Mouse (Mus musculus) heart, embryonic 14.5 days (tissue): ENCODE results near the gene Vamp5. TPM values are rescaled to one million over a fixed set of nuclear protein-coding genes. Genes with fewer than 3 reads are reported as not detected.
A peak's percentile ranks its signal among the peaks of the same experiment; 100 is the strongest.

Source experiments
- ATAC-seq: fragments of 200-750 bp; cut with Nextera tagmentation; 2 replicates; pipeline ENCODE4 v1.8.0; 2017; ENCODE audit warnings: low read depth, moderate TSS enrichment; ENCODE audit not compliant: insufficient number of reproducible peaks, insufficient read depth, low FRiP score
- H3K27ac ChIP-seq, 2 experiments: fragments of 200-500 bp in 1 of 2; fragments of 300-500 bp in 1 of 2; sonication (generic) in 1 of 2; replicated peaks in 1 of 2; 2 replicates each; pipeline ENCODE4 v1.5.1; 2012 to 2014; ENCODE audit warnings: low read depth in 2 of 2, low read length in 2 of 2, control low read depth in 1 of 2, mild to moderate bottlenecking in 1 of 2, mixed read lengths in 1 of 2; ENCODE audit not compliant: control insufficient read depth in 1 of 2, insufficient read depth in 1 of 2
- H3K27me3 ChIP-seq: fragments of 300-500 bp; sonication (generic); 2 replicates; pipeline ENCODE4 v1.6.1; 2014; ENCODE audit warnings: mild to moderate bottlenecking, low read length, control low read depth; ENCODE audit not compliant: control insufficient read depth, insufficient read depth
- H3K36me3 ChIP-seq: fragments of 300-500 bp; sonication (generic); 2 replicates; pipeline ENCODE4 v1.6.1; 2014; ENCODE audit warnings: mild to moderate bottlenecking, control low read depth, low read length, mixed read lengths; ENCODE audit not compliant: control insufficient read depth, insufficient read depth
- H3K4me1 ChIP-seq, 2 experiments: fragments of 200-500 bp in 1 of 2; fragments of 300-500 bp in 1 of 2; sonication (generic) in 1 of 2; 2 replicates each; pipeline ENCODE4 v1.6.1; 2012 to 2014; ENCODE audit warnings: low read length in 2 of 2, control low read depth in 1 of 2, mixed read lengths in 1 of 2; ENCODE audit not compliant: control insufficient read depth in 2 of 2, insufficient read depth in 2 of 2
- H3K4me2 ChIP-seq: fragments of 300-500 bp; sonication (generic); 2 replicates; pipeline ENCODE4 v1.6.1; 2014; ENCODE audit warnings: mild to moderate bottlenecking, low read length
- H3K4me3 ChIP-seq, 2 experiments: fragments of 200-500 bp in 1 of 2; fragments of 300-500 bp in 1 of 2; sonication (generic) in 1 of 2; 2 replicates each; pipeline ENCODE4 v1.5.1; 2012 to 2014; ENCODE audit warnings: low read length in 2 of 2, mild to moderate bottlenecking in 2 of 2, control low read depth in 1 of 2, low read depth in 1 of 2, moderate library complexity in 1 of 2; ENCODE audit not compliant: control insufficient read depth in 1 of 2, insufficient read depth in 1 of 2
- H3K9ac ChIP-seq: fragments of 300-500 bp; sonication (generic); 2 replicates; pipeline ENCODE4 v1.6.1; 2014; ENCODE audit warnings: mild to moderate bottlenecking, low read length
- H3K9me3 ChIP-seq: fragments of 300-500 bp; sonication (generic); 2 replicates; pipeline ENCODE4 v1.6.1; 2016; ENCODE audit warnings: low read length, control low read depth; ENCODE audit not compliant: control insufficient read depth
- WGBS: fragments of 180-500 bp; shearing (Covaris S2); extraction: QIAGEN DNeasy Blood & Tissue Kit; methylation state at CpG from one replicate; pipeline ENCODE4 v1.1.7; 2014; 5-methylcytosine and 5-hydroxymethylcytosine counted together
- polyA plus RNA-seq: library from polyadenylated mRNA; unstranded; fragments of >200 nt; fragmentation: Nextera tagmentation; extraction: Ambion mirVana; gene quantifications from 2 replicates; pipeline ENCODE4 v1.2.1, GENCODE M21; 2014

Vamp5 gene
- polyA plus RNA-seq, 1 experiment from 2014 or later, result 61.9 TPM

- H3K4me3 ChIP-seq, result no peak overlapping the region
- no peaks in the 10 kb centered on the region for H3K9me3 ChIP-seq
- H3K9ac ChIP-seq, result no peak overlapping the region
- WGBS, result 75% methylated on average over 7 of the region's 7 CpGs
- ATAC-seq, result no peak
- no peak overlapping the region for H3K27ac ChIP-seq
- no peaks in the 10 kb centered on the region for H3K27me3 ChIP-seq
- no peak overlapping the region for H3K4me2 ChIP-seq
- no peaks in the 10 kb centered on the region for H3K36me3 ChIP-seq
- H3K4me1 ChIP-seq, result no peaks in the 10 kb centered on the region
Observed at GRCm38 (mm10) chr6:72405356-72405755, 25.1 kb upstream of the Vamp5 start.

GRCm38 (mm10) chr6:72401875-72402274, 21.6 kb upstream of the Vamp5 start:
- H3K4me2 ChIP-seq, result no peak overlapping the region
- ATAC-seq, result no peak
- no peaks in the 10 kb centered on the region for H3K27me3 ChIP-seq
- H3K36me3 ChIP-seq, result no peaks in the 10 kb centered on the region
- H3K27ac ChIP-seq, result no peak overlapping the region
- H3K9ac ChIP-seq, result no peak overlapping the region
- no peaks in the 10 kb centered on the region for H3K9me3 ChIP-seq
- whole genome bisulfite sequencing, result 23% methylated on average over 7 of the region's 7 CpGs
- H3K4me3 ChIP-seq, result no peak overlapping the region
- H3K4me1 ChIP-seq, result no peaks in the 10 kb centered on the region

GRCm38 (mm10) chr6:72399967-72400366, 19.7 kb upstream of the Vamp5 start:
- H3K9me3 ChIP-seq, result no peaks in the 10 kb centered on the region
- ATAC-seq, result no peak
- no peaks in the 10 kb centered on the region for H3K27me3 ChIP-seq
- H3K36me3 ChIP-seq, result no peaks in the 10 kb centered on the region
- H3K9ac ChIP-seq, result no peak overlapping the region
- no peak overlapping the region for H3K4me2 ChIP-seq
- no peak overlapping the region for H3K4me3 ChIP-seq
- no peak overlapping the region for H3K27ac ChIP-seq
- H3K4me1 ChIP-seq, result no peaks in the 10 kb centered on the region
- WGBS, result 59% methylated on average over 2 of the region's 2 CpGs

- no peak overlapping the region for H3K9ac ChIP-seq
- no peak overlapping the region for H3K4me2 ChIP-seq
- H3K4me1 ChIP-seq, result peaks cover 0 to 2% of the 10 kb centered on the region in 2 experiments; a peak in 1 of 4 replicates
- no peaks in the 10 kb centered on the region for H3K27me3 ChIP-seq
- H3K27ac ChIP-seq, result no peak overlapping the region
- WGBS, result 73% methylated on average over 10 of the region's 10 CpGs
- no peak for ATAC-seq
- no peaks in the 10 kb centered on the region for H3K36me3 ChIP-seq
- no peaks in the 10 kb centered on the region for H3K9me3 ChIP-seq
- no peak overlapping the region for H3K4me3 ChIP-seq
Observed at GRCm38 (mm10) chr6:72396837-72397251, 16.6 kb upstream of the Vamp5 start.

GRCm38 (mm10) chr6:72392341-72392740, 12.1 kb upstream of the Vamp5 start:
- H3K9me3 ChIP-seq, result no peaks in the 10 kb centered on the region
- H3K4me1 ChIP-seq, result peaks cover 13 to 14% of the 10 kb centered on the region in 2 experiments; a peak in 3 of 4 replicates
- no peaks in the 10 kb centered on the region for H3K27me3 ChIP-seq
- ATAC-seq, result no peak
- H3K36me3 ChIP-seq, result peaks cover 11% of the 10 kb centered on the region
- WGBS, result 87% methylated on average over 5 of the region's 5 CpGs
- peak overlapping the region; percentile 52 to 97 for H3K27ac ChIP-seq
- H3K9ac ChIP-seq, result no peak overlapping the region
- no peak overlapping the region for H3K4me3 ChIP-seq
- H3K4me2 ChIP-seq, result no peak overlapping the region

GRCm38 (mm10) chr6:72390795-72391521, 10.7 kb upstream of the Vamp5 start:
- Histone ChIP-seq H3K4me3 (peak overlapping the region; percentile 49 to 59; a peak in 3 of 4 replicates), H3K9ac (peak overlapping the region; percentile 85), H3K9me3 (no peaks in the 10 kb centered on the region), H3K27ac (peak overlapping the region; percentile 89 to 97), H3K36me3 (peaks cover 19% of the 10 kb centered on the region), H3K4me2 (peak overlapping the region; percentile 74), H3K27me3 (no peaks in the 10 kb centered on the region), H3K4me1 (peaks cover 13 to 14% of the 10 kb centered on the region in 2 experiments; a peak in 3 of 4 replicates)
- peak; percentile 83 for ATAC-seq
- 18% methylated on average over 11 of the region's 12 CpGs for WGBS

GRCm38 (mm10) chr6:72389941-72390771, 9.9 kb upstream of the Vamp5 start, which contains the start of gene Vamp8:
TSS of gene Vamp8 (minus strand) at chr6:72390703.
- Histone ChIP-seq H3K4me2 (peak within 1 kb of the TSS; percentile 74), H3K9me3 (no peaks in the 10 kb centered on the region), H3K27ac (peak within 1 kb of the TSS; percentile 89 to 97), H3K27me3 (no peaks in the 10 kb centered on the region), H3K36me3 (peaks cover 27% of the 10 kb centered on the region), H3K4me1 (peaks cover 13 to 14% of the 10 kb centered on the region in 2 experiments; a peak in 3 of 4 replicates), H3K9ac (peak within 1 kb of the TSS; percentile 85), H3K4me3 (peak within 1 kb of the TSS; percentile 49 to 59)
- ATAC-seq, result peak; percentile 72
- WGBS, result 1% methylated on average over 33 of the region's 33 CpGs
